Comparison of ENCODE assay signal across 10 mouse cellular contexts in genomic region chr4:63278821-63279220, GRCm38 (mm10).
DNase-seq lines count a peak whose midpoint lies in the region; ATAC-seq and TF ChIP-seq lines count a peak whose summit lies in the region.
"Had no signal": no experiment of that assay in that cellular context is flagged by ENCODE, and none has a peak within 500 bp of the region (broad histone marks: within the 10 kb centered on the region; RNA-seq: fewer than 3 reads in every experiment).

No protein-coding gene starts in this region.

- H3K36me3 ChIP-seq in embryonic facial prominence, embryonic 14.5 days (ENCODE audit: control insufficient read depth, insufficient read depth, low read length) = peaks cover 53% of the 10 kb centered on the region
- H3K36me3 ChIP-seq in embryonic facial prominence, embryonic 10.5 days (replicated peaks) = peaks cover 24% of the 10 kb centered on the region
- H3K36me3 ChIP-seq in heart, embryonic 16.5 days (ENCODE audit: control insufficient read depth, insufficient read depth) = no peaks in the 10 kb centered on the region
- peaks cover 44% of the 10 kb centered on the region for H3K36me3 ChIP-seq in lung, embryonic 14.5 days (ENCODE audit: insufficient read depth)
- H3K36me3 ChIP-seq: hindbrain, embryonic 10.5 days; liver, embryonic 15.5 days had no signal

- H3K27me3 ChIP-seq in embryonic facial prominence, embryonic 14.5 days (replicated peaks; ENCODE audit: control insufficient read depth, insufficient read depth, low read length) = no peaks in the 10 kb centered on the region
- H3K27me3 ChIP-seq in embryonic facial prominence, embryonic 10.5 days (replicated peaks; ENCODE audit: low read depth, poor library complexity, severe bottlenecking) = no peaks in the 10 kb centered on the region
- H3K27me3 ChIP-seq in heart, embryonic 16.5 days (ENCODE audit: control insufficient read depth, insufficient read depth, low read length) = no peaks in the 10 kb centered on the region
- no peaks in the 10 kb centered on the region for H3K27me3 ChIP-seq in lung, embryonic 14.5 days (ENCODE audit: insufficient read depth, low read length)
- H3K27me3 ChIP-seq: liver, embryonic 15.5 days had no signal

- ATAC-seq in embryonic facial prominence, embryonic 14.5 days (ENCODE audit: low read depth) = peak; percentile 32; the same call in 1 of the 2 replicates
- ATAC-seq in heart, embryonic 16.5 days (replicated peaks; ENCODE audit: extremely low read depth, insufficient read depth, low FRiP score) = peak; percentile 61
- peak; percentile 33; the same call in 1 of the 2 replicates for ATAC-seq in lung, embryonic 14.5 days (ENCODE audit: insufficient read depth)
- no peak for ATAC-seq in erythroblast, adult 5-6 weeks (replicated peaks; ENCODE audit: low FRiP score, poor library complexity, severe bottlenecking)

- no peak overlapping the region for H3K4me2 ChIP-seq in embryonic facial prominence, embryonic 14.5 days (ENCODE audit: low read depth, low read length)
- no peak overlapping the region for H3K4me2 ChIP-seq in heart, embryonic 16.5 days (ENCODE audit: low read depth, low read length)
- no peak overlapping the region for H3K4me2 ChIP-seq in lung, embryonic 14.5 days
- H3K4me2 ChIP-seq: liver, embryonic 15.5 days had no signal

- peak; percentile 56 for DNase-seq in embryonic facial prominence, embryonic 14.5 days (ENCODE audit: low spot score)
- DNase-seq in embryonic facial prominence, embryonic 10.5 days (ENCODE audit: low spot score) = no peak
- peak; percentile 56 for DNase-seq in cerebellum, adult 8-10 months
- DNase-seq in lung, embryonic 14.5 days = peak; percentile 20
- DNase-seq in spleen, adult 12 weeks (ENCODE audit: low spot score) = no peak
- DNase-seq in layer of hippocampus, postnatal 10 days (ENCODE audit: low spot score in 2 of 2) = no peak

- no peak for TF ChIP-seq CTCF in lung, embryonic 14.5 days (IDR thresholded peaks at IDR 0.05; ENCODE audit: low read depth)

- 77% methylated on average over 7 of the region's 7 CpGs for WGBS in embryonic facial prominence, embryonic 14.5 days
- WGBS in embryonic facial prominence, embryonic 10.5 days = 90% methylated on average over 7 of the region's 7 CpGs
- 46% methylated on average over 7 of the region's 7 CpGs for WGBS in heart, embryonic 16.5 days
- 70% methylated on average over 7 of the region's 7 CpGs for WGBS in lung, embryonic 14.5 days

- no peaks in the 10 kb centered on the region for H3K4me1 ChIP-seq in embryonic facial prominence, embryonic 14.5 days (ENCODE audit: control insufficient read depth, insufficient read depth, low read length)
- H3K4me1 ChIP-seq in embryonic facial prominence, embryonic 10.5 days = 0 out of 2 replicates have a peak, but pooled peaks cover 3% of the 10 kb centered on the region
- no peaks in the 10 kb centered on the region; the same call in 1 of the 2 replicates for H3K4me1 ChIP-seq in heart, embryonic 16.5 days (ENCODE audit: control insufficient read depth, insufficient read depth, low read length)
- no peaks in the 10 kb centered on the region for H3K4me1 ChIP-seq in lung, embryonic 14.5 days (ENCODE audit: insufficient read depth)
- H3K4me1 ChIP-seq: liver, embryonic 15.5 days had no signal

- no peak overlapping the region for H3K9ac ChIP-seq in embryonic facial prominence, embryonic 14.5 days (ENCODE audit: low read depth, low read length)
- H3K9ac ChIP-seq in heart, embryonic 16.5 days (ENCODE audit: low read length) = no peak overlapping the region
- no peak overlapping the region for H3K9ac ChIP-seq in lung, embryonic 14.5 days
- H3K9ac ChIP-seq: liver, embryonic 15.5 days had no signal

- H3K27ac ChIP-seq in embryonic facial prominence, embryonic 14.5 days (replicated peaks; ENCODE audit: low read depth, low read length) = no peak overlapping the region
- H3K27ac ChIP-seq in embryonic facial prominence, embryonic 10.5 days (replicated peaks) = no peak overlapping the region
- H3K27ac ChIP-seq in heart, embryonic 16.5 days (ENCODE audit: low read length) = no peak overlapping the region
- H3K27ac ChIP-seq in lung, embryonic 14.5 days (ENCODE audit: low read depth) = no peak overlapping the region
- H3K27ac ChIP-seq: hindbrain, embryonic 10.5 days; liver, embryonic 15.5 days had no signal

- no peaks in the 10 kb centered on the region for H3K9me3 ChIP-seq in embryonic facial prominence, embryonic 14.5 days (ENCODE audit: control insufficient read depth, low read length)
- H3K9me3 ChIP-seq in embryonic facial prominence, embryonic 10.5 days = no peaks in the 10 kb centered on the region
- no peaks in the 10 kb centered on the region for H3K9me3 ChIP-seq in heart, embryonic 16.5 days (replicated peaks; ENCODE audit: control insufficient read depth, low read length)
- no peaks in the 10 kb centered on the region for H3K9me3 ChIP-seq in lung, embryonic 14.5 days (ENCODE audit: low read depth, low read length)
- H3K9me3 ChIP-seq: hindbrain, embryonic 10.5 days; liver, embryonic 15.5 days had no signal

- no peak overlapping the region for H3K4me3 ChIP-seq in embryonic facial prominence, embryonic 14.5 days (ENCODE audit: low read depth, low read length)
- no peak overlapping the region for H3K4me3 ChIP-seq in embryonic facial prominence, embryonic 10.5 days
- no peak overlapping the region for H3K4me3 ChIP-seq in heart, embryonic 16.5 days (ENCODE audit: low read length)
- no peak overlapping the region for H3K4me3 ChIP-seq in lung, embryonic 14.5 days (ENCODE audit: low read depth, low read length)
- H3K4me3 ChIP-seq: hindbrain, embryonic 10.5 days; liver, embryonic 15.5 days had no signal

Comparison
In these comparisons a context has a peak if more than half of its experiments do, and no peak if none do; other contexts are left out.
1. DNase-seq: peak in embryonic facial prominence, embryonic 14.5 days (single experiment), cerebellum, adult 8-10 months (single experiment) and lung, embryonic 14.5 days (single experiment); none in embryonic facial prominence, embryonic 10.5 days (single experiment), spleen, adult 12 weeks (single experiment) and layer of hippocampus, postnatal 10 days (0 of 2).